ENCODE assay signal across 11 mouse cellular contexts in the genomic region with DNA sequence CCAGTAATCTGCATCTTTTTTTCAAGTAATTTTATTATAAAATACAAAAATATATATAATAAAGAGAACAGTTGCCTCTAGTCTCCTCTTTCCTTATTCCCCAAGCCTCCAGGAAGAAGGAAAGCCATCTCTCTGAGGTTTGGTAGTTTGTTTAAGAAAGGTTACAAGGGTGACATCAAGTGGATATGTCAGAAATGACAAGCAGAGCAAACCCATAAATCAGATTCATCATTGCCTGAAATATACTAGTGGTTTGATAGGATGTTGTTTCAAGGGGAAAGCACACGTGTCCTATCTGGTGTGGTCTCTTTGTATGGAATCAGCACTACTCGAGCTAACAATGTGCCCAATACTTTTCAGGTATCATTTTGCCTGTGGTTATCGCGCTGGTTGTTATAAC.
A peak's percentile ranks its signal among the peaks of the same experiment; 100 is the strongest.
DNase-seq lines count a peak whose midpoint lies in the region; ATAC-seq and TF ChIP-seq lines count a peak whose summit lies in the region.
"Had no signal": no experiment of that assay in that cellular context is flagged by ENCODE, and none has a peak within 500 bp of the region (broad histone marks: within the 10 kb centered on the region; RNA-seq: fewer than 3 reads in every experiment).

No protein-coding gene starts in this region.

- H3K4me2 ChIP-seq in forebrain, embryonic 13.5 days: no peak overlapping the region
- no peak overlapping the region for H3K4me2 ChIP-seq in liver, embryonic 14.5 days (ENCODE audit: low read depth)
- no peak overlapping the region for H3K4me2 ChIP-seq in liver, embryonic 12.5 days
- H3K4me2 ChIP-seq: embryonic facial prominence, embryonic 15.5 days had no signal

- H3K27ac ChIP-seq in forebrain, embryonic 13.5 days: no peak overlapping the region
- H3K27ac ChIP-seq in forebrain, embryonic 10.5 days: no peak overlapping the region
- H3K27ac ChIP-seq in liver, embryonic 14.5 days: no peak overlapping the region
- H3K27ac ChIP-seq in liver, embryonic 12.5 days: no peak overlapping the region
- H3K27ac ChIP-seq in cortical plate, adult 2 months (ENCODE audit: insufficient read depth, low read length): no peak overlapping the region
- H3K27ac ChIP-seq: embryonic facial prominence, embryonic 15.5 days had no signal

- DNase-seq in forebrain, embryonic 10.5 days (ENCODE audit: extremely low spot score, low spot score): no peak
- DNase-seq in liver, embryonic 14.5 days (ENCODE audit: low read depth in 3 of 3, low spot score in 3 of 3): no peak
- peak; percentile 31 for DNase-seq in retina, postnatal 7 days (ENCODE audit: low read depth, low spot score)
- DNase-seq in adrenal gland, postnatal 4 days (ENCODE audit: low spot score in 2 of 2): no peak
- no peak for DNase-seq in spleen, adult 18-20 months
- DNase-seq: kidney, adult 8-10 months had no signal

- no peak for TF ChIP-seq POLR2A in cortical plate, adult 2 months (IDR thresholded peaks at IDR 0.05; ENCODE audit: extremely low read depth, insufficient read depth, low read length)

- WGBS in forebrain, embryonic 13.5 days: 70% methylated on average over 4 of the region's 4 CpGs
- WGBS in forebrain, embryonic 10.5 days: 74% methylated on average over 4 of the region's 4 CpGs
- WGBS in liver, embryonic 14.5 days (ENCODE audit: insufficient replicate concordance): 52% methylated on average over 4 of the region's 4 CpGs
- WGBS in liver, embryonic 12.5 days (ENCODE audit: insufficient replicate concordance): 54% methylated on average over 4 of the region's 4 CpGs

- H3K27me3 ChIP-seq in forebrain, embryonic 13.5 days: no peaks in the 10 kb centered on the region
- no peaks in the 10 kb centered on the region for H3K27me3 ChIP-seq in forebrain, embryonic 10.5 days (ENCODE audit: poor library complexity, severe bottlenecking)
- H3K27me3 ChIP-seq in liver, embryonic 14.5 days (ENCODE audit: control insufficient read depth, insufficient read depth, low read length): no peaks in the 10 kb centered on the region
- H3K27me3 ChIP-seq in liver, embryonic 12.5 days (replicated peaks): no peaks in the 10 kb centered on the region
- H3K27me3 ChIP-seq: embryonic facial prominence, embryonic 15.5 days had no signal

- H3K9me3 ChIP-seq in forebrain, embryonic 13.5 days (replicated peaks): no peaks in the 10 kb centered on the region
- H3K9me3 ChIP-seq in forebrain, embryonic 10.5 days: no peaks in the 10 kb centered on the region
- H3K9me3 ChIP-seq in liver, embryonic 14.5 days (ENCODE audit: control insufficient read depth, low read length): no peaks in the 10 kb centered on the region
- H3K9me3 ChIP-seq in liver, embryonic 12.5 days (replicated peaks): no peaks in the 10 kb centered on the region
- H3K9me3 ChIP-seq: embryonic facial prominence, embryonic 15.5 days had no signal

- H3K36me3 ChIP-seq in forebrain, embryonic 13.5 days (ENCODE audit: poor library complexity, severe bottlenecking): no peaks in the 10 kb centered on the region
- no peaks in the 10 kb centered on the region for H3K36me3 ChIP-seq in forebrain, embryonic 10.5 days (replicated peaks)
- no peaks in the 10 kb centered on the region for H3K36me3 ChIP-seq in liver, embryonic 14.5 days (replicated peaks; ENCODE audit: control insufficient read depth, insufficient read depth, low read depth)
- no peaks in the 10 kb centered on the region for H3K36me3 ChIP-seq in liver, embryonic 12.5 days
- H3K36me3 ChIP-seq: embryonic facial prominence, embryonic 15.5 days had no signal

- H3K4me1 ChIP-seq in forebrain, embryonic 13.5 days: peaks cover 6% of the 10 kb centered on the region
- H3K4me1 ChIP-seq in forebrain, embryonic 10.5 days: no peaks in the 10 kb centered on the region
- H3K4me1 ChIP-seq in liver, embryonic 14.5 days (replicated peaks; ENCODE audit: control insufficient read depth in 2 of 2, insufficient read depth in 2 of 2, low read length in 1 of 2): no peaks in the 10 kb centered on the region
- H3K4me1 ChIP-seq in liver, embryonic 12.5 days: no peaks in the 10 kb centered on the region
- H3K4me1 ChIP-seq in cortical plate, adult 2 months (ENCODE audit: control insufficient read depth, insufficient read depth, low read length): peaks cover 2% of the 10 kb centered on the region; the same call in 1 of the 2 replicates

- no peak overlapping the region for H3K4me3 ChIP-seq in forebrain, embryonic 13.5 days
- no peak overlapping the region for H3K4me3 ChIP-seq in forebrain, embryonic 10.5 days
- H3K4me3 ChIP-seq in liver, embryonic 14.5 days (ENCODE audit: insufficient read depth in 1 of 2, low read depth in 2 of 2, low read length in 2 of 2): no peak overlapping the region
- no peak overlapping the region for H3K4me3 ChIP-seq in liver, embryonic 12.5 days
- no peak overlapping the region for H3K4me3 ChIP-seq in cortical plate, adult 2 months (ENCODE audit: insufficient read depth, low read length)
- H3K4me3 ChIP-seq: embryonic facial prominence, embryonic 15.5 days; myocyte had no signal

- peak; percentile 18; the same call in 1 of the 2 replicates for TF ChIP-seq CTCF in liver, embryonic 14.5 days (IDR thresholded peaks at IDR 0.05; ENCODE audit: low read depth)
- peak; percentile 27; the same call in 1 of the 2 replicates for TF ChIP-seq CTCF in cortical plate, adult 2 months (IDR thresholded peaks at IDR 0.05; ENCODE audit: extremely low read depth, insufficient read depth, low read length)

- TF ChIP-seq EP300 in liver, embryonic 14.5 days (IDR thresholded peaks at IDR 0.05; ENCODE audit: low read depth): no peak

- peak; percentile 37 for ATAC-seq in forebrain, embryonic 13.5 days
- no peak for ATAC-seq in liver, embryonic 14.5 days (ENCODE audit: insufficient read depth)
- ATAC-seq in liver, embryonic 12.5 days: no peak

- no peak overlapping the region for H3K9ac ChIP-seq in forebrain, embryonic 13.5 days
- H3K9ac ChIP-seq in liver, embryonic 14.5 days (replicated peaks): no peak overlapping the region
- H3K9ac ChIP-seq in liver, embryonic 12.5 days: no peak overlapping the region
- H3K9ac ChIP-seq: embryonic facial prominence, embryonic 15.5 days had no signal
